Mouse (Mus musculus) hindbrain, embryonic 14.5 days (tissue): ENCODE data around the gene Vmn2r103. TPM values are rescaled to one million over a fixed set of nuclear protein-coding genes. Genes with fewer than 3 reads are reported as not detected.

Experiments used
- ATAC-seq: fragments of 200-750 bp; cut with Nextera tagmentation; 2 replicates; pipeline ENCODE4 v1.8.0; 2017; ENCODE audit warnings: moderate number of reproducible peaks, mild to moderate bottlenecking, moderate TSS enrichment, moderate library complexity; ENCODE audit not compliant: low FRiP score
- DNase-seq: peaks from one replicate; pipeline ENCODE4 v3.0.0-alpha.2; 2015; ENCODE audit warnings: low spot score
- H3K27ac ChIP-seq: fragments of 300-500 bp; sonication (generic); 2 replicates; pipeline ENCODE4 v1.5.1; 2014; ENCODE audit warnings: mild to moderate bottlenecking, moderate library complexity
- H3K27me3 ChIP-seq: fragments of 300-500 bp; sonication (generic); 2 replicates; pipeline ENCODE4 v1.6.1; 2014; ENCODE audit warnings: mild to moderate bottlenecking, low read length, mixed read lengths; ENCODE audit not compliant: control insufficient read depth, insufficient read depth
- H3K36me3 ChIP-seq: fragments of 300-500 bp; sonication (generic); replicated peaks from 2 replicates; pipeline ENCODE4 v1.6.1; 2014; ENCODE audit not compliant: control insufficient read depth, insufficient read depth
- H3K4me1 ChIP-seq: fragments of 300-500 bp; sonication (generic); replicated peaks from 2 replicates; pipeline ENCODE4 v1.6.1; 2014; ENCODE audit warnings: antibody characterized with exemption, low read length, mixed read lengths; ENCODE audit not compliant: control insufficient read depth, insufficient read depth
- H3K4me2 ChIP-seq: fragments of 300-500 bp; sonication (generic); replicated peaks from 2 replicates; pipeline ENCODE4 v1.6.1; 2014; ENCODE audit warnings: mild to moderate bottlenecking, moderate library complexity
- H3K4me3 ChIP-seq: fragments of 300-500 bp; sonication (generic); replicated peaks from 2 replicates; pipeline ENCODE4 v1.5.1; 2014; ENCODE audit warnings: mild to moderate bottlenecking, low read length
- H3K9ac ChIP-seq: fragments of 300-500 bp; sonication (generic); 2 replicates; pipeline ENCODE4 v1.6.1; 2014
- H3K9me3 ChIP-seq: fragments of 300-500 bp; sonication (generic); 2 replicates; pipeline ENCODE4 v1.6.1; 2016; ENCODE audit warnings: low read length; ENCODE audit not compliant: control insufficient read depth
- WGBS: fragments of 180-500 bp; shearing (Covaris S2); extraction: QIAGEN DNeasy Blood & Tissue Kit; methylation state at CpG from one replicate; pipeline ENCODE4 v1.1.7; 2014; 5-methylcytosine and 5-hydroxymethylcytosine counted together
- polyA plus RNA-seq: library from polyadenylated mRNA; unstranded; fragments of >200 nt; fragmentation: Nextera tagmentation; extraction: Ambion mirVana; gene quantifications from 2 replicates; pipeline ENCODE4 v1.2.1, GENCODE M21; 2014

Vmn2r103 gene
- polyA plus RNA-seq = not detected in 2 replicates

DNA sequence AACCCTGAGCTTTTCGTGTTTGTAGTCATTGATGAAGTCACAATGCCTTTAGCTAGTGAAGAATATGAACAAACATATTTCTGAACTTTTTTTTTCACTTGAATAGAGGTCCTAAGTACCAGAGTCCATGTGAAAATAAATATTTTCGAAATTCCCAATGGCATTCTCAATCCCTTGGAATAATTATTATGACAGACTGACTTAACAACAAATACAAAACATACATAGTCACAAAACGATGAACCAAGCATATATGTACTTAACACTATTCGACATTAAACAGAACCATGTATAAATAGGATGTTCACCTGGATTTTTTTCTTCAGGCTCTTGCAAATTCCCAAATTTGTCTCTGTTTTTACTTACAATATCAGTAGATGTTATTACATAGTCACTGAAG, at the start of gene Vmn2r103:
Gene Vmn2r103 (plus strand): TSS at position 301 of the 400 bp plus-strand sequence.
- Histone ChIP-seq H3K4me2 (no peak within 1 kb of the TSS), H3K27ac (no peak within 1 kb of the TSS), H3K4me1 (no peaks in the 10 kb centered on the region), H3K9ac (no peak within 1 kb of the TSS), H3K27me3 (no peaks in the 10 kb centered on the region), H3K9me3 (0 out of 2 replicates have a peak, but pooled peaks cover 8% of the 10 kb centered on the region), H3K4me3 (no peak within 1 kb of the TSS), H3K36me3 (no peaks in the 10 kb centered on the region)
- ATAC-seq (no peak), DNase-seq (no peak)
- 58% methylated on average over 4 of the region's 4 CpGs for WGBS

- Histone ChIP-seq H3K4me2 (no peak overlapping the region), H3K4me1 (no peaks in the 10 kb centered on the region), H3K36me3 (no peaks in the 10 kb centered on the region), H3K9ac (no peak overlapping the region), H3K27me3 (no peaks in the 10 kb centered on the region), H3K4me3 (no peak overlapping the region), H3K27ac (no peak overlapping the region), H3K9me3 (peaks cover 20% of the 10 kb centered on the region)
- 93% methylated on average over 4 of the region's 4 CpGs for WGBS
- DNase-seq (no peak), ATAC-seq (no peak)
Observed at GRCm38 (mm10) chr17:19778994-19779393, 5.8 kb downstream of the Vmn2r103 start.

GRCm38 (mm10) chr17:19789248-19789647, 16.1 kb downstream of the Vmn2r103 start:
- Histone ChIP-seq H3K4me3 (no peak overlapping the region), H3K36me3 (no peaks in the 10 kb centered on the region), H3K9ac (no peak overlapping the region), H3K9me3 (peaks cover 15% of the 10 kb centered on the region; the same call in 1 of the 2 replicates), H3K4me2 (no peak overlapping the region), H3K27me3 (no peaks in the 10 kb centered on the region), H3K27ac (no peak overlapping the region), H3K4me1 (no peaks in the 10 kb centered on the region)
- DNase-seq (no peak), ATAC-seq (no peak)
- WGBS = 77% methylated on average over 1 of the region's 1 CpGs

Other genes starting within 250 kb of the Vmn2r103 start
- gene Vmn2r101, start 196.1 kb upstream of the Vmn2r103 start, polyA plus RNA-seq = not detected in 2 replicates
- gene Vmn2r102, start 113.0 kb upstream of the Vmn2r103 start, polyA plus RNA-seq = not detected in 2 replicates